Mouse (Mus musculus) kidney, embryonic 15.5 days (tissue): ENCODE measurements around the gene Tmem150a. TPM values are rescaled to one million over a fixed set of nuclear protein-coding genes. Genes with fewer than 3 reads are reported as not detected.

Experiments used
- ATAC-seq: fragments of 200-750 bp; cut with Nextera tagmentation; replicated peaks from 2 replicates; pipeline ENCODE4 v1.8.0; 2017; ENCODE audit warnings: moderate TSS enrichment; ENCODE audit not compliant: low FRiP score
- H3K27ac ChIP-seq: fragments of 300-500 bp; sonication (generic); 2 replicates; pipeline ENCODE4 v1.5.1; 2015; ENCODE audit warnings: mild to moderate bottlenecking, inconsistent platforms
- H3K27me3 ChIP-seq: fragments of 300-500 bp; sonication (generic); 2 replicates; pipeline ENCODE4 v1.6.1; 2015; ENCODE audit warnings: inconsistent platforms
- H3K36me3 ChIP-seq: fragments of 300-500 bp; sonication (generic); 2 replicates; pipeline ENCODE4 v1.6.1; 2015; ENCODE audit warnings: inconsistent platforms
- H3K4me1 ChIP-seq: fragments of 300-500 bp; sonication (generic); 2 replicates; pipeline ENCODE4 v1.6.1; 2015; ENCODE audit warnings: inconsistent platforms
- H3K4me2 ChIP-seq: fragments of 300-500 bp; sonication (generic); 2 replicates; pipeline ENCODE4 v1.6.1; 2015; ENCODE audit warnings: moderate library complexity, mild to moderate bottlenecking, inconsistent platforms
- H3K4me3 ChIP-seq: fragments of 300-500 bp; sonication (generic); replicated peaks from 2 replicates; pipeline ENCODE4 v1.5.1; 2015; ENCODE audit warnings: mild to moderate bottlenecking, inconsistent platforms
- H3K9ac ChIP-seq: fragments of 300-500 bp; sonication (generic); 2 replicates; pipeline ENCODE4 v1.6.1; 2015; ENCODE audit warnings: mild to moderate bottlenecking, inconsistent platforms
- H3K9me3 ChIP-seq: fragments of 300-500 bp; sonication (generic); replicated peaks from 2 replicates; pipeline ENCODE4 v1.6.1; 2016; ENCODE audit warnings: inconsistent platforms
- WGBS: fragments of 180-500 bp; shearing (Covaris S2); methylation state at CpG from one replicate; pipeline ENCODE4 v1.1.7; 2015; ENCODE audit warnings: mixed read lengths; 5-methylcytosine and 5-hydroxymethylcytosine counted together
- polyA plus RNA-seq: library from polyadenylated mRNA; unstranded; fragments of >200 nt; fragmentation: Nextera tagmentation; extraction: Ambion mirVana; gene quantifications from 2 replicates; pipeline ENCODE4 v1.2.1, GENCODE M21; 2015

The Tmem150a gene
- polyA plus RNA-seq, 1 experiment from 2014 or later, result 26.7 TPM

- H3K4me3 ChIP-seq, result peak overlapping the region; percentile 57
- peaks cover 9% of the 10 kb centered on the region for H3K4me1 ChIP-seq
- H3K4me2 ChIP-seq, result peak overlapping the region; percentile 78
- H3K9me3 ChIP-seq, result no peaks in the 10 kb centered on the region
- peak; percentile 3; the same call in 1 of the 2 replicates for ATAC-seq
- H3K9ac ChIP-seq, result peak overlapping the region; percentile 39; the same call in 1 of the 2 replicates
- peaks cover 7% of the 10 kb centered on the region for H3K36me3 ChIP-seq
- 34% methylated on average over 7 of the region's 7 CpGs for WGBS
- H3K27me3 ChIP-seq, result peaks cover 15% of the 10 kb centered on the region
- H3K27ac ChIP-seq, result peak overlapping the region; percentile 77
Observed at GRCm38 (mm10) chr6:72379377-72380130, 24.3 kb downstream of the Tmem150a start.

GRCm38 (mm10) chr6:72380131-72380770 lies 25.0 kb downstream of the Tmem150a start, which contains the start of gene Vamp5:
Gene Vamp5 (minus strand): TSS chr6:72380468.
- ATAC-seq, result peak; percentile 88
- peaks cover 9% of the 10 kb centered on the region for H3K4me1 ChIP-seq
- H3K27me3 ChIP-seq, result peaks cover 15% of the 10 kb centered on the region
- H3K4me2 ChIP-seq, result peak within 1 kb of the TSS; percentile 78
- H3K9me3 ChIP-seq, result no peaks in the 10 kb centered on the region
- peaks cover 14% of the 10 kb centered on the region for H3K36me3 ChIP-seq
- WGBS, result 1% methylated on average over 49 of the region's 49 CpGs
- peak within 1 kb of the TSS; percentile 39 for H3K9ac ChIP-seq
- H3K4me3 ChIP-seq, result peak within 1 kb of the TSS; percentile 57
- H3K27ac ChIP-seq, result peak within 1 kb of the TSS; percentile 77

- no peak overlapping the region for H3K9ac ChIP-seq
- peaks cover 11% of the 10 kb centered on the region for H3K4me1 ChIP-seq
- no peak overlapping the region for H3K4me3 ChIP-seq
- WGBS, result 82% methylated on average over 6 of the region's 6 CpGs
- no peak for ATAC-seq
- no peak overlapping the region for H3K27ac ChIP-seq
- no peaks in the 10 kb centered on the region for H3K9me3 ChIP-seq
- no peak overlapping the region for H3K4me2 ChIP-seq
- peaks cover 15% of the 10 kb centered on the region for H3K27me3 ChIP-seq
- H3K36me3 ChIP-seq, result peaks cover 32% of the 10 kb centered on the region
Observed at GRCm38 (mm10) chr6:72382494-72382893, 27.2 kb downstream of the Tmem150a start.

- 88% methylated on average over 6 of the region's 6 CpGs for WGBS
- peaks cover 37% of the 10 kb centered on the region for H3K36me3 ChIP-seq
- H3K9me3 ChIP-seq, result no peaks in the 10 kb centered on the region
- H3K4me1 ChIP-seq, result peaks cover 19% of the 10 kb centered on the region
- no peak overlapping the region for H3K4me3 ChIP-seq
- ATAC-seq, result no peak
- H3K27ac ChIP-seq, result no peak overlapping the region
- H3K9ac ChIP-seq, result no peak overlapping the region
- peaks cover 15% of the 10 kb centered on the region for H3K27me3 ChIP-seq
- H3K4me2 ChIP-seq, result no peak overlapping the region
Observed at GRCm38 (mm10) chr6:72383142-72383820, 28.0 kb downstream of the Tmem150a start.

GRCm38 (mm10) chr6:72383952-72384351 lies 28.7 kb downstream of the Tmem150a start:
- H3K27me3 ChIP-seq, result peaks cover 12% of the 10 kb centered on the region
- H3K4me1 ChIP-seq, result peaks cover 25% of the 10 kb centered on the region
- H3K4me3 ChIP-seq, result no peak overlapping the region
- no peak overlapping the region for H3K4me2 ChIP-seq
- 95% methylated on average over 7 of the region's 7 CpGs for WGBS
- no peaks in the 10 kb centered on the region for H3K9me3 ChIP-seq
- no peak for ATAC-seq
- no peak overlapping the region for H3K9ac ChIP-seq
- peaks cover 37% of the 10 kb centered on the region for H3K36me3 ChIP-seq
- no peak overlapping the region for H3K27ac ChIP-seq

- H3K9ac ChIP-seq, result no peak overlapping the region
- peaks cover 31% of the 10 kb centered on the region for H3K4me1 ChIP-seq
- H3K9me3 ChIP-seq, result no peaks in the 10 kb centered on the region
- no peaks in the 10 kb centered on the region for H3K27me3 ChIP-seq
- no peak overlapping the region for H3K4me2 ChIP-seq
- no peak for ATAC-seq
- WGBS, result 88% methylated on average over 4 of the region's 4 CpGs
- peaks cover 37% of the 10 kb centered on the region for H3K36me3 ChIP-seq
- no peak overlapping the region for H3K4me3 ChIP-seq
- no peak overlapping the region for H3K27ac ChIP-seq
Observed at GRCm38 (mm10) chr6:72385258-72385657, 30.0 kb downstream of the Tmem150a start.

- Histone ChIP-seq H3K9me3 (no peaks in the 10 kb centered on the region), H3K4me1 (peaks cover 39% of the 10 kb centered on the region), H3K9ac (no peak overlapping the region), H3K4me3 (no peak overlapping the region), H3K4me2 (no peak overlapping the region), H3K27me3 (no peaks in the 10 kb centered on the region), H3K36me3 (peaks cover 37% of the 10 kb centered on the region), H3K27ac (no peak overlapping the region)
- WGBS, result 88% methylated on average over 2 of the region's 2 CpGs
- ATAC-seq, result no peak
Observed at GRCm38 (mm10) chr6:72386561-72386960, 31.3 kb downstream of the Tmem150a start.

GRCm38 (mm10) chr6:72387816-72388215 lies 32.6 kb downstream of the Tmem150a start:
- ATAC-seq, result no peak
- Histone ChIP-seq H3K27ac (0 out of 2 replicates have a peak overlapping the region, but pooled peaks have one; percentile 32), H3K27me3 (no peaks in the 10 kb centered on the region), H3K4me1 (peaks cover 43% of the 10 kb centered on the region), H3K4me2 (0 out of 2 replicates have a peak overlapping the region, but pooled peaks have one; percentile 65), H3K9ac (no peak overlapping the region), H3K4me3 (0 out of 2 replicates have a peak overlapping the region, but pooled peaks have one; percentile 3), H3K36me3 (peaks cover 37% of the 10 kb centered on the region), H3K9me3 (no peaks in the 10 kb centered on the region)
- WGBS, result 68% methylated on average over 3 of the region's 3 CpGs

- Histone ChIP-seq H3K9ac (no peak overlapping the region), H3K27me3 (no peaks in the 10 kb centered on the region), H3K27ac (no peak overlapping the region), H3K4me3 (0 out of 2 replicates have a peak overlapping the region, but pooled peaks have one; percentile 3), H3K4me1 (peaks cover 43% of the 10 kb centered on the region), H3K9me3 (no peaks in the 10 kb centered on the region), H3K4me2 (peak overlapping the region; percentile 65; the same call in 1 of the 2 replicates), H3K36me3 (peaks cover 37% of the 10 kb centered on the region)
- no peak for ATAC-seq
- WGBS, result 53% methylated on average over 10 of the region's 10 CpGs
Observed at GRCm38 (mm10) chr6:72388266-72388665, 33.0 kb downstream of the Tmem150a start.

- no peaks in the 10 kb centered on the region for H3K9me3 ChIP-seq
- peak overlapping the region; percentile 65 for H3K4me2 ChIP-seq
- H3K27me3 ChIP-seq, result no peaks in the 10 kb centered on the region
- peaks cover 43% of the 10 kb centered on the region for H3K4me1 ChIP-seq
- no peak for ATAC-seq
- H3K4me3 ChIP-seq, result peak overlapping the region; percentile 51
- peak overlapping the region; percentile 67; the same call in 1 of the 2 replicates for H3K9ac ChIP-seq
- peaks cover 36% of the 10 kb centered on the region for H3K36me3 ChIP-seq
- H3K27ac ChIP-seq, result peak overlapping the region; percentile 96; the same call in 1 of the 2 replicates
- WGBS, result 75% methylated on average over 6 of the region's 6 CpGs
Observed at GRCm38 (mm10) chr6:72388791-72389329, 33.6 kb downstream of the Tmem150a start.

GRCm38 (mm10) chr6:72389471-72389940 lies 34.3 kb downstream of the Tmem150a start:
- Histone ChIP-seq H3K4me2 (peak overlapping the region; percentile 65), H3K27ac (peak overlapping the region; percentile 96), H3K4me3 (peak overlapping the region; percentile 51), H3K4me1 (peaks cover 43% of the 10 kb centered on the region), H3K9me3 (no peaks in the 10 kb centered on the region), H3K36me3 (peaks cover 30% of the 10 kb centered on the region), H3K27me3 (no peaks in the 10 kb centered on the region), H3K9ac (peak overlapping the region; percentile 67)
- peak; percentile 59 for ATAC-seq
- 16% methylated on average over 13 of the region's 13 CpGs for WGBS
